Mouse (Mus musculus) gastrocnemius, adult 2 months (tissue): Measurements from ENCODE around the gene Crocc2. TPM values are rescaled to one million over a fixed set of nuclear protein-coding genes. Genes with fewer than 3 reads are reported as not detected.

Source experiments
- DNase-seq: peaks from one replicate; pipeline ENCODE4 v3.0.0; 2022
- H3K27ac ChIP-seq: fragments of 200-600 bp; 2 replicates; pipeline ENCODE4 v1.8.1; 2022; ENCODE audit warnings: mild to moderate bottlenecking
- H3K4me3 ChIP-seq: fragments of 200-600 bp; 2 replicates; pipeline ENCODE4 v1.8.1; 2022; ENCODE audit warnings: mild to moderate bottlenecking, moderate library complexity
- CTCF ChIP-seq: fragments of 200-600 bp; IDR thresholded peaks from 2 replicates; pipeline ENCODE4 v1.8.1; 2022; ENCODE audit warnings: antibody characterized with exemption, mild to moderate bottlenecking, moderate library complexity
- intact Hi-C: fragments of 180-260 bp; cut with DNase I; formaldehyde crosslinking; loops from one replicate; pipeline ENCODE4 v1.15.1; 2025
- total RNA-seq, 2 experiments: library from RNA; stranded (reverse); gene quantifications; 2 replicates each; pipeline ENCODE4 v1.2.3; 2021

Gene Crocc2
- total RNA-seq, 2 experiments from 2014 or later = not detected

DNA sequence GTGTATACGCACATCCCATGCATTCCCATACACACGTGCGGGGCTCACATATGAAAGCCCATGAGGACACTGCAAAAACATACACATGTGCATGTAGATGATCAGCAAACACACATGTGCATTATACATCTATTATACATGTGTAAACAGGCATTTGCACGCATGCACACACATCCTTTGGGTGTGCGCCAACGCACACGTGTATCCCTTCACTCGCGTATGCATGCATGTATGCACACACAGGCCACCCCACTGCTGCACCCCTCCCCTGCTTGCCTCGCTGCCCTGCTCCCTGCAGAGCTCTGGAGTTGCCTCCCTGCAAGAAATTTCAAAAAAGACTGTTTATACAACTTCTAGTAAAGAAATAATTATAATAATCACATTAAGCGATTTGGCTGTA is 42.5 kb downstream of the Crocc2 start:
- intact Hi-C loops = no loop called here
- H3K4me3 ChIP-seq = no peak overlapping the region
- no peak for DNase-seq
- no peak overlapping the region for H3K27ac ChIP-seq
- no peak for TF ChIP-seq CTCF

DNA sequence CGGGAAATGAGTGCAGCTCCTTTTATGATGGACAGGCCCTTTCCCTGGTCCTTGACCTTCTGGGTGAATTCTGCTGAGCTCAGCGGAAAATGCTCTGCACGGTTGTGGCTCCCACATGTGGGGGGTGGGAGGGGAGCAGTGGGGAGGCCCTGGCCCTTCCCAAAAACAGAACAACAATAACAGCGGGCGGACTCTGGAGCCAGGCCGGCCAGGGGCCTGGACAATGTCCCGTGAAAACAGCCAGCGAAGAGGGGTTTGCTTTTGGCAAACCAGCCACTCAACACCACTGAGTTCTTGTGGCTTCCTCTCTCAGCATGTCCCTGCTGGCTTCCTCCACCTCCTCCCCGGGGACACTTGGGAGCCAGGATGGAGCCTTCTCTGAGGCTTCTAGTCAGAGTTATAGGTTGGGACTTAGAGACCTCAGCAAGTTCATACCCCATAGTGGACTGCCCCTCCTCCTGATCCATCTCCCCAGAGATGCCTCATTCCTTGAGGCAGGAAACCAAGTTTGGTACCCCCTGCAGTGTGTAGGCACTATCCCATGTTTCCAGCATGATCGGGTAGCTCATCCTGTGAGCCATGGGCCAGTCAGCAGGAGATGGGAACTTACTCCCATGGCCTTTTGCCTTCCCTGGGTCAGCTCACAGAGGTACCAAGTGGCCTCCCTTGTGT is 43.2 kb downstream of the Crocc2 start:
- DNase-seq = peak; percentile 49
- Histone ChIP-seq H3K4me3 (no peak overlapping the region), H3K27ac (no peak overlapping the region)
- TF ChIP-seq CTCF = no peak
- intact Hi-C loops = no loop called here

DNA sequence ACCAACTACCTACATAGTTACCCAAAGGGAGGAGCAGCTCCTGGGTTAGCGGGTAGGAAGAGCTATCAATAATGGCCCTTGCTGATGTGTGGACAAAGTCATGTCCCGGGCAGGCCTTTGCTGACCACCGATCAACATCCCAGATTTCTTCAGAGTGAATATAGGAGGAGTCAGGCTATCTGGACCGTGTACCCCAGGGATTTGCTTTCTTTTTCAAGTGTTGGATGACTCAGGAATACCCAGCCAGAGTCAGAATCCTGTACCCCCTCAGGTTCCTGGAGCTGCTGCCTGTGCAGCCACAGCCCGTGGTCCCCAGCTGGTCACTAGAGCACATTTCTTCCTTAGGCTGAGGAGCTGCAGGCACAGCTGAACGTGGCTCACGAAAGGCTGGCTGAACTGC is 43.9 kb downstream of the Crocc2 start:
- TF ChIP-seq CTCF = no peak
- DNase-seq = no peak
- H3K4me3 ChIP-seq = no peak overlapping the region
- H3K27ac ChIP-seq = no peak overlapping the region
- intact Hi-C loops = no loop called here

DNA sequence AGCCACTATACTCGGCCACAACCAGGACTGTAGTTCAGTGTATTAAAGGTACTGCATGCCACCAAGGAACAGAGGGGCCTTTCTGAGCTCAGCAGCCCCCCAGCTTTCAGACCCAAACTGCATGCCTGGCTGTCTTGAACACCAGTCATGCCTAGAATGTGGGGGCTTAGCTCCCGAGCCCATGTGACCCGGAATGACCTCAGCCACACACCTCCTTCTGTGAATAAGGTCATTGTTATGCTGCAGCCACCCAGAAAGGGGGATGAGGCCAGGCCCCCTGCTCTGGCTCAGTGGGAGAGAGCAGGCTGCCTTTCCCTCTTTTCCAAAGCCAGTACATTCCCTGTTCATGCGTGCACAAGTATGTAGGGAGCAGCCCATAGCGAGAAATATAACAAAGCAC is 46.1 kb downstream of the Crocc2 start:
- intact Hi-C loops = no loop called here
- no peak for DNase-seq
- Histone ChIP-seq H3K4me3 (no peak overlapping the region), H3K27ac (no peak overlapping the region)
- no peak for TF ChIP-seq CTCF

DNA sequence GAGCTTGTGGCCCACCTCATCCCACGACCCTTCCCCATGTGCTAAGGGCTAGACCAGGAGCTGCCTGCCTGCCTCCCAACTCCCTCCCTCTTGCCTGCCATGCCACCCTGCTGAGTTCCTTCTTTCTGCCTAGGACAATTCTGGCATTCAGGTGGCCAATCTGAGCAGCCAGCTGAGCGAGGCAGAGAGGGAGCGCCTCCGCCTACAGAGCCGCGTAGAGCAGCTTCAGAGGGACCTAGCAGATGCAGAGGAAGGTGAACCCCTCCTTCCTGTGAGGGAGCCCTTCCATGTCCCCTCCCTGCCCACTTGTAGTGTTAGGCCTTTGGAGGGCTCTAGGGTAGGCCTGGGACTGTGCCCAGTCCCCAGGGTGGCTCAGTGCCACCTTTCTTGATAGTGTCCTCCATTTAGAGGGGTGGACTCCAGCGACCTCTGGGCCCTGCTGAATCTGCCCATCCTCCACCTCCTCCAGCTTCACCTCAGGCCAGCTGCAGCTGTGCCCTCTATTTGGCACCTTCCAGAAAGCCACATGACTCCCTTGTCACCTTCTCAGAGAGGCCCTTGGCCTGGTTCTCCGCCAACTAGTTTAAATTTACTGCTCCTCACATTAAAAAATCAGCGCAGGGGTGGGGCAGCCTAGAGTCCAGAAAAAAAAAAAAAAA is 48.4 kb downstream of the Crocc2 start:
- no peak for TF ChIP-seq CTCF
- H3K27ac ChIP-seq = no peak overlapping the region
- no peak overlapping the region for H3K4me3 ChIP-seq
- DNase-seq = peak; percentile 33
- intact Hi-C loops = no loop called here

DNA sequence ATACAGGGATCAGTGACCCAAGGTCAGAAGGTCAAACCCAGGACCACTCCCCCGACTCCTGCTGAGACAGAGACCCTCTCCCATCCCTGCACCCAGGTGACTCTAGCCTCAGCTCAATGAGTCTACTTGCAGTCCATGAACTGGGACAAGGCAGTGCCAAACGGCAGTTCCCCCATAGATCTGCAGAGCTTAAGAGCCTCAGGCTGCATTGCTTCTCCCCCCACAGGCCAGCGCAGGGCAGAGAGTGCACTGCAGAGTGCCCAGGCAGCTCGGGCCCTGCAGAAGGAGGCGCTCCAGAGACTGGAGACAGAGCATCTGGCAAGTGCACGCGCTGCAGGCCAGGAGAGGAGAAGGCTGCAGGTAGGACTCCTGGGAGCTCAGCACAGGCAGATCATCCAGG is 49.0 kb downstream of the Crocc2 start:
- no peak for DNase-seq
- H3K27ac ChIP-seq = no peak overlapping the region
- intact Hi-C loops = no loop called here
- no peak for TF ChIP-seq CTCF
- H3K4me3 ChIP-seq = no peak overlapping the region

DNA sequence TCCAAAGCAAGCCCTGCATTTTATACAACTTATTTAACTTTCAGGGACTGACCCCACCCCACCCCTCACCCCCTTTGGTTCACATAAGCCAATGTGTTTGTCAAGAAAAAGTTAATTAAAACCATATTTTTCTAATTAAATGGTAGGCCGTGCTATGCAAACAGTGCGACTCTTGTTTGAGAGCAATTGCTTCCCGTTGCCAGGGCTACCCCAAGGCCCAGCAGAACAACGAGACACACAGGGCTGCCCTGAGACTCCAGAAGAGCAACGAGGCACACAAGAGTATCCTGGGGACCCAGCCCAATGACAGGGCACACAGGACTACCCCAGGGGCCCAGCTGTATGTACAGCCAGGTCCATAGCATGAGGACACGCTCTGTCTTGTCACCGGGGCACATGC is 52.3 kb downstream of the Crocc2 start:
- DNase-seq = no peak
- Histone ChIP-seq H3K27ac (no peak overlapping the region), H3K4me3 (no peak overlapping the region)
- no peak for TF ChIP-seq CTCF
- intact Hi-C loops = no loop called here

DNA sequence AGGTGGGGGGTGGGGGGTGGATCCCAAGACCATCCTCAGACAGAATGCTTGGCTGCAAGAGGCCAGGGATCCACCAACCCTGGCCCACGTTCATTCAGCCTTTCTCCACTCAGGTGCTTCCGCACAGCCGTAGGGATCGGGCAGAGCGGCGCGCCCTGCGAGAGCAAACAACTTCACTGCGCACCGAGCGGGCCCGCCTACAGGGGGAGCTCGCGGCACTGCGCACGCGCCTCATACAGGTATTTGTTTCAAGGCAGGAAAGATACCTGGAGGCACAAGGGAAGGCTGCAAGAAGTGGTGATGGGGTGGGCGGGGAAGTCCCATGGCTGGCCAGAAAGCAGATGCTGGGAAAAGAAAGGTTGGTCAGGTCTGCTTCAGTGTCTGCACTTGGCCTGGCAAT is 55.4 kb downstream of the Crocc2 start:
- Histone ChIP-seq H3K4me3 (no peak overlapping the region), H3K27ac (no peak overlapping the region)
- intact Hi-C loops = no loop called here
- peak; percentile 58 for DNase-seq
- TF ChIP-seq CTCF = peak; percentile 83

DNA sequence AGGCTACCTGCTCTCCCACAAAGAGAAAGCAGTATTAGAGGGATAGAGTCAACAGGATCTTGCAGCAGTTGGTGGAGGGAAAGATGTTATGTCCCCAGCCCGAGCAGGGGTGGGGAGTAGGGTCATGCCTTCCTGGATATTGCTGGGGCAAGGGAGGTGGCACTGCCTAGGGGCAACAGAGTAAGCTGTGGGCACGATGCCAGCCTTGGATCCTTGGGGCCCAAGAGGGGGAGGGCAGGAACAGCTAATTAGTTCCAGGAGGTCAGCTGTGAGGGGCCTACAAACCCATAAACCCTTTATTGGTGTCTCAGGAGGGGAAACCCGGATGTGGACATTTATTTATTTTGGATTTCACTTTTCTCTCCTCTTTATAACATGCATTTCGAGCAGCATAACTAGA is 56.7 kb downstream of the Crocc2 start:
- no peak overlapping the region for H3K4me3 ChIP-seq
- H3K27ac ChIP-seq = no peak overlapping the region
- TF ChIP-seq CTCF = no peak
- no peak for DNase-seq
- intact Hi-C loops = no loop called here

DNA sequence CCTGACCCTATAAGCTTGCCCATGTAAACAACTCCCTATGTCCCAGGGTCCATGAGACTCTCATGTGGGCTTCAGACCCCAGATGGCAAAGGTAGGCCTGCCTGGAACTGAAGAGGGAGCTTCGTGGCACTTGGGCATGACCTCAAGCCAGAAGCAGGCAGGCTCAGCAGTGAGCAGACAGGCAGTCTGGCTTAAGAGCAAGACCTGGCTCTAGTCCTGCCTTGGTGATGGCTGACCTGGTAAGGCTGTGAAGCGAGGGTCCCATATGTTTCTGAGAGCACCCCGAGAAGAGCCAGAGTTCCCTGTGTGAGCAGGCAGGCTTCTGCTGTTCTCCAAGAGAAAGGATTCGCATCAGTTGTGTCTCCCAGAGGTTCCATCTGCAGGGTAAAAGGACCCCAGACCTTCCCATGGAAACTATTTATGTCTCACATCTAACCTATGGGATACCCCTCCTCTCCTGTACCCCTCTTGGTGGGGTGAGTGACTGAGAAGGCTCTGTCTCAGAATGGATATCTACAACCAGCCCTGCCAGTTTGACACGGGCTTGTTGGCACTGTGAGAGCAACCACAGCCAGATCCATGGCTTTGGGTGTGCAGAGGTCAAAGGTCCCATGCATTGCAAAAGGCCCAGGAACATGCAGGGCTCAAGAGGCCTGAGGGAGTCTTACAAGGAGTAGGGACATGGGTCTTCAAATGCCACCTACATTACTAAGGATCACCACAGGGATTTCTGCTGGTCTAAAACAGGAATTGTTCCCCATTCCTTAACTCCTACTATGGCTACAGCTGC is 57.4 kb downstream of the Crocc2 start:
- intact Hi-C loops = no loop called here
- H3K4me3 ChIP-seq = no peak overlapping the region
- no peak for DNase-seq
- TF ChIP-seq CTCF = no peak
- no peak overlapping the region for H3K27ac ChIP-seq

DNA sequence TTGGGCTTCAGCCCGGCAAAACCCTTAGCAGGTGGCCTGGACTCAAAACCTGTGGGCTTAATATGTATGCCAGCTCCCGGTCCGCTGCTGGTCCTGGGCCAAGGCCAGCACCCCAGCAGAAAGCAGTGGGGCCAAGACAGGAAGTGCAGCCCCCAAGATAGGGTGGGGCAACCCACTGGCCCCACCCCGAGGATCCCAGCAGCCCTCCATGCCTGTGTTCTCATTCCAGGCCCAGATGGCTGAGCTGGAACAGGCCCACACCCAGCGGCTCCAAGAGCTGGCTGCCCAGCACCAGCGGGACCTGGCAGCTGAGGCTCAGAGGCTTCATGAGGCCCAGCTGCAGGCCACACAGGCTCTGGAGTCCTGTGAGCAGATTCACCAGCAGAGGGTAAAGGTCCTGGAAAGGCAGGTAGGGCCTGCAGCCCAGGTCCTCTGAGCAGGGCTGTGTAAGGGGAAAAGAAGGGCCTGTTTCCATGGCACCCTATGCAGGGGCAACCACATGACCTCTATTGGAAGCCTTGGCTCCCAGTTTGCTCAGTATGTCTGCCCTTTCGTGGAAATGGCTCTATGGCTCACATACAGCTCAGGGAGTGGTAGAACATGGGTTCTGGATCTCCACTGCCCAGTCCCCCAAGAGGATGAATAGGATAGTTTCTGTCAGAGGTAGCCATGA is 58.9 kb downstream of the Crocc2 start:
- intact Hi-C loops = no loop called here
- Histone ChIP-seq H3K27ac (peak overlapping the region; percentile 35), H3K4me3 (no peak overlapping the region)
- no peak for TF ChIP-seq CTCF
- peak; percentile 71 for DNase-seq

DNA sequence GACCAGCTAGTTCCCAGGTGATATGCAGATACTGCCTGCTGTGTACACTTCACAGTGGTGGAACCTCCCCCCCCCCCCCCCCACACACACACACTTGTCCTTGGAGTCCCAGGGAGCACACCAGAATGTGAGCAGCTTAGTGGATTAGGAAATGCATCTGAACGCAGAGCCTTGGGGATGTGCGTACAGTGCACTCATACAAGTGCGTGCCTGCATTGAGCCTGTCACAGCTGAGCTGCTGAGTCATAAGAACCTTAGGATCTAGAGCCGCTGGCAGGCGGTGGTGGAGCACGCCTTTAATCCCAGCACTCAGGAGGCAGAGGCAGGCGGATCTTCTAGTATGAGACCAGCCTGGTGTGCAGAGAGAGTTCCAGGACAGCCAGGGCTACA is 59.4 kb downstream of the Crocc2 start:
- intact Hi-C loops = no loop called here
- DNase-seq = no peak
- no peak for TF ChIP-seq CTCF
- H3K4me3 ChIP-seq = no peak overlapping the region
- no peak overlapping the region; the same call in 1 of the 2 replicates for H3K27ac ChIP-seq

DNA sequence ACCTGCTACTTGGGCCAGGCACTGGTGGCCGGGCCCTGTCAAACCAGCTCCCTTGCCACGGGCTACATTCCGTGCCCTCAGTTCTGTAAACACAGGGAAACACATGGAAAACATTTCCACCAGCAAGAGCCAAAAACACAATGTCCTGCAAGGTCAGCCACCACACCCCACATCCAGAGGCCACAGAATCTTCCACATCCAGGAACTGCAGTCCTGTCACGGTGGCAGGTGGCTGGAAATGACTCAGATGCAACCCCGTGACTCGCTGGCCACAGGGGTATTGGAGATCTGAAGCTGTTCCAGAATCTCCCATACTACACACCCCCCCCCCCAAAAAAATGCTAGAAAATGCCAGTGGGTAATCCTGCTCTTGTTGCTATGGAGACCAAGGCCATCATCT is 60.7 kb downstream of the Crocc2 start:
- peak; percentile 64 for DNase-seq

More for the DNA sequence above, 60.7 kb downstream of the Crocc2 start:
- TF ChIP-seq CTCF = no peak
- no peak overlapping the region for H3K4me3 ChIP-seq
- intact Hi-C loops = no loop called here
- peak overlapping the region; percentile 73 for H3K27ac ChIP-seq
